Mouse (Mus musculus) CH12.LX (cell line): ENCODE data around the gene Prkag2. TPM values are rescaled to one million over a fixed set of nuclear protein-coding genes. Genes with fewer than 3 reads are reported as not detected.

Experiments
- DNase-seq: peaks from one replicate; pipeline ENCODE4 v3.0.0-alpha.2; 2013; ENCODE audit errors: extremely low read depth
- H3K27ac ChIP-seq: 2 replicates; pipeline ENCODE4 v1.5.1; 2012; ENCODE audit warnings: low read depth, mild to moderate bottlenecking, control low read depth, moderate library complexity; ENCODE audit not compliant: insufficient read depth
- H3K27me3 ChIP-seq: replicated peaks from 2 replicates; pipeline ENCODE3; 2012; ENCODE audit warnings: inconsistent platforms
- H3K36me3 ChIP-seq, 2 experiments: replicated peaks in 1 of 2; 2 replicates each; pipeline versions ENCODE3 to v1.6.1; 2012; ENCODE audit warnings: inconsistent platforms in 1 of 2, low read length in 1 of 2, mild to moderate bottlenecking in 1 of 2, mixed read lengths in 1 of 2, moderate library complexity in 1 of 2; ENCODE audit not compliant: control insufficient read depth in 1 of 2, insufficient read depth in 1 of 2
- H3K4me1 ChIP-seq, 2 experiments: 2 replicates each; pipeline ENCODE4 v1.6.1; 2012; ENCODE audit warnings: inconsistent platforms in 1 of 2, moderate library complexity in 1 of 2; ENCODE audit not compliant: insufficient read depth in 2 of 2, control insufficient read depth in 1 of 2
- H3K4me2 ChIP-seq: 2 replicates; pipeline ENCODE4 v1.6.1; 2012; ENCODE audit warnings: low read depth, mild to moderate bottlenecking, control low read depth; ENCODE audit not compliant: poor library complexity, insufficient read depth, severe bottlenecking
- H3K4me3 ChIP-seq, 3 experiments: fragments of 150-350 bp in 1 of 3; sonication (generic) in 1 of 3; replicated peaks in 1 of 3; 2 replicates each; pipeline versions ENCODE3 to v1.5.1; 2011 to 2012; ENCODE audit warnings: low read depth in 2 of 3, low read length in 2 of 3, mild to moderate bottlenecking in 2 of 3, moderate library complexity in 2 of 3, control low read depth in 1 of 3, improper control_type of control experiment in 1 of 3, inconsistent platforms in 1 of 3, mixed read lengths in 1 of 3; ENCODE audit not compliant: poor library complexity in 1 of 3
- H3K79me2 ChIP-seq: replicated peaks from 2 replicates; pipeline ENCODE4 v1.6.1; 2012; ENCODE audit warnings: mild to moderate bottlenecking, moderate library complexity; ENCODE audit not compliant: control insufficient read depth, poor library complexity, insufficient read depth, severe bottlenecking; ENCODE audit errors: extremely low read depth
- H3K9ac ChIP-seq: 2 replicates; pipeline ENCODE4 v1.6.1; 2012; ENCODE audit warnings: low read depth, mild to moderate bottlenecking, control low read depth, moderate library complexity; ENCODE audit not compliant: insufficient read depth
- H3K9me3 ChIP-seq: replicated peaks from 2 replicates; pipeline ENCODE3; 2012; ENCODE audit warnings: low read length, inconsistent platforms, mixed read lengths
- BHLHE40 ChIP-seq: IDR thresholded peaks from 2 replicates; pipeline ENCODE4 v1.6.1; 2011; ENCODE audit warnings: mild to moderate bottlenecking, low read depth, low read length, improper control_type of control experiment
- CHD2 ChIP-seq: IDR thresholded peaks from 2 replicates; pipeline ENCODE4 v1.6.1; 2011; ENCODE audit warnings: low read length, improper control_type of control experiment
- ELF1 ChIP-seq: IDR thresholded peaks from 2 replicates; pipeline ENCODE4 v1.6.1; 2014; ENCODE audit warnings: low read depth, mild to moderate bottlenecking, inconsistent platforms, low read length, improper control_type of control experiment
- EP300 ChIP-seq: IDR thresholded peaks from 2 replicates; pipeline ENCODE4 v1.6.1; 2011; ENCODE audit warnings: low read length, improper control_type of control experiment
- ETS1 ChIP-seq: conservative IDR thresholded peaks from 2 replicates; pipeline ENCODE4 v1.6.1; 2012; ENCODE audit warnings: low read depth, mild to moderate bottlenecking, inconsistent platforms, low read length, improper control_type of control experiment, moderate library complexity
- GABPA ChIP-seq: IDR thresholded peaks from 2 replicates; pipeline ENCODE4 v1.6.1; 2012; ENCODE audit warnings: low read depth, low read length, improper control_type of control experiment, inconsistent platforms; ENCODE audit not compliant: insufficient replicate concordance
- HCFC1 ChIP-seq: IDR thresholded peaks from 2 replicates; pipeline ENCODE4 v1.6.1; 2012; ENCODE audit warnings: low read depth, mild to moderate bottlenecking, inconsistent platforms, low read length, improper control_type of control experiment
- IRF4 ChIP-seq: IDR thresholded peaks from 2 replicates; pipeline ENCODE4 v1.6.1; 2014; ENCODE audit warnings: low read depth, mild to moderate bottlenecking, inconsistent platforms, low read length, improper control_type of control experiment
- MAFK ChIP-seq: IDR thresholded peaks from 2 replicates; pipeline ENCODE4 v1.6.1; 2011; ENCODE audit warnings: low read length, improper control_type of control experiment; ENCODE audit not compliant: insufficient replicate concordance
- MEF2A ChIP-seq: IDR thresholded peaks from 2 replicates; pipeline ENCODE4 v1.6.1; 2014; ENCODE audit warnings: low read depth, mild to moderate bottlenecking, inconsistent platforms, low read length, improper control_type of control experiment, borderline replicate concordance
- NELFE ChIP-seq: IDR thresholded peaks from 2 replicates; pipeline ENCODE4 v1.6.1; 2011; ENCODE audit warnings: low read depth, low read length, improper control_type of control experiment
- PAX5 ChIP-seq: IDR thresholded peaks from 2 replicates; pipeline ENCODE4 v1.6.1; 2012; ENCODE audit warnings: low read length, inconsistent platforms, mixed read lengths
- RAD21 ChIP-seq: IDR thresholded peaks from 2 replicates; pipeline ENCODE4 v1.6.1; 2011; ENCODE audit warnings: low read depth, mild to moderate bottlenecking, low read length, improper control_type of control experiment, moderate library complexity
- TBP ChIP-seq: conservative IDR thresholded peaks from 2 replicates; pipeline ENCODE4 v1.6.1; 2011; ENCODE audit warnings: low read depth, low read length, improper control_type of control experiment
- TCF12 ChIP-seq: IDR thresholded peaks from 2 replicates; pipeline ENCODE4 v1.6.1; 2014; ENCODE audit warnings: low read depth, mild to moderate bottlenecking, inconsistent platforms, low read length, improper control_type of control experiment
- USF2 ChIP-seq: conservative IDR thresholded peaks from 2 replicates; pipeline ENCODE4 v1.6.1; 2011; ENCODE audit warnings: low read depth, low read length, improper control_type of control experiment
- dilution Hi-C: fragments of 300-500 bp; cut with MboI; formaldehyde crosslinking; loops from 2 replicates; pipeline ENCODE4 v1.14.3; 2020; ENCODE audit warnings: low sequenced_read_pairs; ENCODE audit not compliant: extremely low pct_unique_long_range_greater_than_20kb, extremely low pct_ligation_motif_present
- in situ Hi-C: fragments of 300-500 bp; cut with MboI; formaldehyde crosslinking; loops from 3 replicates; pipeline ENCODE4 v1.14.3; 2019; ENCODE audit warnings: low sequenced_read_pairs, low pct_ligation_motif_present, low pct_unique_long_range_greater_than_20kb, mixed read lengths
- polyA plus RNA-seq: library from polyadenylated mRNA; unstranded; fragments of >175 nt; gene quantifications from 2 replicates; pipeline ENCODE4 v1.2.1, GENCODE M21; 2012; ENCODE audit warnings: low read depth; ENCODE audit not compliant: insufficient read length
- total RNA-seq, 2 experiments: library from RNA; depleted of rRNA; stranded (reverse); fragments of 300-350 nt in 1 of 2; fragments of >200 nt in 1 of 2; gene quantifications; 2 replicates each; pipeline ENCODE4 v1.2.3; 2012 to 2014

Gene Prkag2
- total and polyA plus RNA-seq, 3 experiments = 4.6 to 21.2 (median 8.8) TPM

GRCm38 (mm10) chr5:24877836-24878624 lies 222.4 kb downstream of the Prkag2 start:
- no peaks in the 10 kb centered on the region for H3K79me2 ChIP-seq
- peaks cover 9 to 57% of the 10 kb centered on the region in 2 experiments for H3K36me3 ChIP-seq
- dilution Hi-C loops = no loop called here
- H3K4me2 ChIP-seq = no peak overlapping the region
- in situ Hi-C loops = no loop called here
- no peak overlapping the region for H3K4me3 ChIP-seq
- H3K4me1 ChIP-seq = peaks cover 0 to 8% of the 10 kb centered on the region in 2 experiments; a peak in 1 of 4 replicates
- TF ChIP-seq RAD21 = no peak
- no peak for TF ChIP-seq NELFE
- no peaks in the 10 kb centered on the region for H3K9me3 ChIP-seq
- H3K27me3 ChIP-seq = no peaks in the 10 kb centered on the region
- H3K27ac ChIP-seq = no peak overlapping the region
- DNase-seq = no peak
- H3K9ac ChIP-seq = no peak overlapping the region

GRCm38 (mm10) chr5:24876653-24877052 lies 223.8 kb downstream of the Prkag2 start:
- H3K4me2 ChIP-seq = no peak overlapping the region
- H3K9me3 ChIP-seq = no peaks in the 10 kb centered on the region
- TF ChIP-seq ETS1 = no peak
- TF ChIP-seq EP300 = no peak
- no peak for TF ChIP-seq CHD2
- TF ChIP-seq RAD21 = no peak
- no peak for TF ChIP-seq HCFC1
- no peak for TF ChIP-seq BHLHE40
- no peak for TF ChIP-seq NELFE
- TF ChIP-seq MEF2A = no peak
- TF ChIP-seq GABPA = no peak
- TF ChIP-seq IRF4 = no peak
- no peak for TF ChIP-seq MAFK
- TF ChIP-seq TCF12 = no peak
- TF ChIP-seq ELF1 = no peak
- no peak for TF ChIP-seq TBP
- no peak for TF ChIP-seq PAX5
- no peak for TF ChIP-seq USF2
- H3K27me3 ChIP-seq = no peaks in the 10 kb centered on the region
- H3K4me1 ChIP-seq = peaks cover 0 to 20% of the 10 kb centered on the region in 2 experiments; a peak in 2 of 4 replicates
- DNase-seq = no peak
- no peak overlapping the region for H3K4me3 ChIP-seq
- no peak overlapping the region for H3K27ac ChIP-seq
- no peak overlapping the region for H3K9ac ChIP-seq
- H3K36me3 ChIP-seq = peaks cover 9 to 50% of the 10 kb centered on the region in 2 experiments
- dilution Hi-C loops = no loop called here
- H3K79me2 ChIP-seq = no peaks in the 10 kb centered on the region
- in situ Hi-C loops = no loop called here
